Mouse (Mus musculus) stomach, embryonic 14.5 days (tissue): ENCODE data around the gene Prtg. TPM values are rescaled to one million over a fixed set of nuclear protein-coding genes. Genes with fewer than 3 reads are reported as not detected.

ENCODE experiments used
- ATAC-seq: fragments of 200-750 bp; cut with Nextera tagmentation; 2 replicates; pipeline ENCODE4 v1.8.0; 2017; ENCODE audit warnings: low read depth, moderate TSS enrichment; ENCODE audit not compliant: insufficient number of reproducible peaks, insufficient read depth, low FRiP score
- H3K27ac ChIP-seq: fragments of 300-500 bp; sonication (generic); 2 replicates; pipeline ENCODE4 v1.5.1; 2014; ENCODE audit warnings: mild to moderate bottlenecking, low read length, moderate library complexity, mixed read lengths
- H3K27me3 ChIP-seq: fragments of 300-500 bp; sonication (generic); 2 replicates; pipeline ENCODE4 v1.6.1; 2014; ENCODE audit warnings: low read length, control low read depth, mixed read lengths; ENCODE audit not compliant: control insufficient read depth, insufficient read depth
- H3K36me3 ChIP-seq: fragments of 300-500 bp; sonication (generic); 2 replicates; pipeline ENCODE4 v1.6.1; 2014; ENCODE audit warnings: mild to moderate bottlenecking, control low read depth, low read length, moderate library complexity, mixed read lengths; ENCODE audit not compliant: control insufficient read depth, insufficient read depth
- H3K4me1 ChIP-seq: fragments of 300-500 bp; sonication (generic); 2 replicates; pipeline ENCODE4 v1.6.1; 2014; ENCODE audit warnings: low read length, control low read depth, mixed read lengths; ENCODE audit not compliant: control insufficient read depth, insufficient read depth
- H3K4me2 ChIP-seq: fragments of 300-500 bp; sonication (generic); replicated peaks from 2 replicates; pipeline ENCODE4 v1.6.1; 2014; ENCODE audit warnings: low read depth, low read length, control low read depth
- H3K4me3 ChIP-seq: fragments of 300-500 bp; sonication (generic); 2 replicates; pipeline ENCODE4 v1.5.1; 2014; ENCODE audit warnings: low read depth, low read length, control low read depth
- H3K9ac ChIP-seq: fragments of 300-500 bp; sonication (generic); replicated peaks from 2 replicates; pipeline ENCODE4 v1.6.1; 2014; ENCODE audit warnings: low read depth, mild to moderate bottlenecking, control low read depth, low read length, moderate library complexity, mixed read lengths
- H3K9me3 ChIP-seq: fragments of 300-500 bp; sonication (generic); 2 replicates; pipeline ENCODE4 v1.6.1; 2016; ENCODE audit warnings: low read depth, low read length, control low read depth; ENCODE audit not compliant: control insufficient read depth
- WGBS: fragments of 180-500 bp; shearing (Covaris S2); extraction: QIAGEN DNeasy Blood & Tissue Kit; methylation state at CpG from one replicate; pipeline ENCODE4 v1.1.7; 2014; 5-methylcytosine and 5-hydroxymethylcytosine counted together
- polyA plus RNA-seq: library from polyadenylated mRNA; unstranded; fragments of >200 nt; fragmentation: Nextera tagmentation; extraction: Ambion mirVana; gene quantifications from 2 replicates; pipeline ENCODE4 v1.2.1, GENCODE M21; 2014

The Prtg gene
- polyA plus RNA-seq, 1 experiment from 2014 or later = 0.68 TPM

DNA sequence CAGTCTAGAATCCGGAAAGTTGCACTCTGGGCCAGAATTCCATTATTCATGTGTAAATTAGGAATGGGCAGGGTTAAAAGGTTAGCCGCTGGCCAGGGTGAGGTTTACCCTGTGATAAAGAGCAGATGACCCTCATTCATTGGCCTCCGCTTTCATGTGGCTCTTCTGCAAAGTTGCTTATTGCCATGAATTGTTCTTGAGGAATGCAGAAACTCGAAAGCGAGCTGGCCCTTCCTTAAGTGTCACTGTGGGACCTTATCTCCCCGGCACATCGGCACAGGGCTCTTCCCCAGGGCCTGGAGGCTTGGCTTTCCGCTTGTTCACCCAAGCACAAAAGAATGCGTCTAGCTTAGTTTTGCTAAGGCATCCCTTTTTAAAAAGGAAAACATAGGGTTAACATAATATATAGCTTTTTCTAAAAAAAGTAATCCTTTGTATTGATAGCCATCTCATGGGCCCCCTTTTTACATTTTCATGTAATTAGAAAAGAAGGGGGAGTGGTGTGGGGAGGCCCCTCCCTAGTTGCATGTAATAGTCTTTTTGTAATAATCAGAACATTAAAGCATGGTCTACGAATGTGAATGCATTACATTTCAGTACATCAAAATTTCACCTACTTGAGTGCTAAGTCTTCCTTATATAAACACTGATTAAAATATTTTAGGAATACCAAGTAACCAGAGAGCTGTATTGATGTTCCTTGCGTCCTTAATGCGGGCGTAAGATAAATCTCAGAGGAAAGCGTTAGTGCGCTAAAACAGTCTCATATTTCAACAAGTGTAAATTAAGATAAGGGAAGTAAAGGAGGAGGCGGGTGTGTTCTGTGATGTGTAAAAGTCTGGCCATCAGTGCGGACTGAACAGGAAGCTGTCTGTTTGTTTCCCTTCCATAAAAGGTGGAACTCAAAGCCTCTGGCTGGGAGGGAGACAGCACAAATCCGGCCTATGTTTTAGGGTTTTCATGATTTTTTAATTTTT is 6.2 kb downstream of the Prtg start:
- H3K4me2 ChIP-seq = no peak overlapping the region
- no peaks in the 10 kb centered on the region for H3K27me3 ChIP-seq
- H3K36me3 ChIP-seq = no peaks in the 10 kb centered on the region
- no peak for ATAC-seq
- no peak overlapping the region for H3K27ac ChIP-seq
- no peaks in the 10 kb centered on the region for H3K9me3 ChIP-seq
- no peaks in the 10 kb centered on the region; the same call in 1 of the 2 replicates for H3K4me1 ChIP-seq
- no peak overlapping the region for H3K4me3 ChIP-seq
- WGBS = 21% methylated on average over 18 of the region's 18 CpGs
- H3K9ac ChIP-seq = no peak overlapping the region

- no peaks in the 10 kb centered on the region for H3K9me3 ChIP-seq
- no peaks in the 10 kb centered on the region for H3K36me3 ChIP-seq
- WGBS = 24% methylated on average over 4 of the region's 4 CpGs
- no peak overlapping the region for H3K4me3 ChIP-seq
- no peak overlapping the region for H3K9ac ChIP-seq
- H3K27ac ChIP-seq = no peak overlapping the region
- no peak for ATAC-seq
- H3K4me1 ChIP-seq = peaks cover 9% of the 10 kb centered on the region; the same call in 1 of the 2 replicates
- no peaks in the 10 kb centered on the region for H3K27me3 ChIP-seq
- no peak overlapping the region for H3K4me2 ChIP-seq
Measured at GRCm38 (mm10) chr9:72825511-72825910, 18.8 kb downstream of the Prtg start.

GRCm38 (mm10) chr9:72825976-72826375 is 19.3 kb downstream of the Prtg start:
- ATAC-seq = no peak
- Histone ChIP-seq H3K4me1 (peaks cover 9% of the 10 kb centered on the region; the same call in 1 of the 2 replicates), H3K9ac (no peak overlapping the region), H3K27me3 (no peaks in the 10 kb centered on the region), H3K4me2 (no peak overlapping the region), H3K4me3 (no peak overlapping the region), H3K9me3 (no peaks in the 10 kb centered on the region), H3K27ac (no peak overlapping the region), H3K36me3 (no peaks in the 10 kb centered on the region)
- 9% methylated on average over 3 of the region's 3 CpGs for WGBS

- no peak overlapping the region for H3K4me2 ChIP-seq
- H3K9me3 ChIP-seq = no peaks in the 10 kb centered on the region
- H3K4me3 ChIP-seq = no peak overlapping the region
- H3K27ac ChIP-seq = peak overlapping the region; percentile 22; the same call in 1 of the 2 replicates
- no peaks in the 10 kb centered on the region for H3K27me3 ChIP-seq
- H3K9ac ChIP-seq = no peak overlapping the region
- H3K36me3 ChIP-seq = no peaks in the 10 kb centered on the region
- WGBS = 45% methylated on average over 5 of the region's 5 CpGs
- H3K4me1 ChIP-seq = peaks cover 9% of the 10 kb centered on the region; the same call in 1 of the 2 replicates
- ATAC-seq = no peak
Measured at GRCm38 (mm10) chr9:72828616-72829257, 22.1 kb downstream of the Prtg start.

GRCm38 (mm10) chr9:72833992-72834696 is 27.5 kb downstream of the Prtg start:
- 26% methylated on average over 10 of the region's 10 CpGs for WGBS
- no peak overlapping the region for H3K9ac ChIP-seq
- no peaks in the 10 kb centered on the region for H3K36me3 ChIP-seq
- H3K4me1 ChIP-seq = peaks cover 25% of the 10 kb centered on the region
- no peaks in the 10 kb centered on the region for H3K27me3 ChIP-seq
- no peaks in the 10 kb centered on the region for H3K9me3 ChIP-seq
- ATAC-seq = no peak
- H3K4me2 ChIP-seq = no peak overlapping the region
- no peak overlapping the region for H3K27ac ChIP-seq
- H3K4me3 ChIP-seq = no peak overlapping the region

DNA sequence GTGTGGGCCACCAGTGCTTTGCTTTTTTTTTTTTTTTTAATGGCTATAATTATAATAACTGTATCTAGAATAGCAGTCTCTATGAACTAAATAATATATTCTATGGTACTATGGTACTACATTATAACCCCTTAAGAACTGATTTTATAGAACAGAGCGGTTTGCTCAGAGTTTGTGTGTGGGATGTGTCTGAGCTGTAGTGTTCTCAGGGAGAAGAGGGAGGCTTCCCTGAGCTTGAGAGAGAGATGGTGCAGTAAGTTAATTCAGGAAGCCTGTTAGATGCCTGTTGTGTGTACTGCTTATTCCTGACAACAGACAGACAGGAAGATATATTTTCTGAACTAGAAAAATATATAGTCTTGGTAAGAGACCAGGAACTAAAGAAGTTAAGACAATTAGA is 28.3 kb downstream of the Prtg start:
- WGBS = 73% methylated on average over 1 of the region's 1 CpGs
- no peaks in the 10 kb centered on the region for H3K36me3 ChIP-seq

DNA sequence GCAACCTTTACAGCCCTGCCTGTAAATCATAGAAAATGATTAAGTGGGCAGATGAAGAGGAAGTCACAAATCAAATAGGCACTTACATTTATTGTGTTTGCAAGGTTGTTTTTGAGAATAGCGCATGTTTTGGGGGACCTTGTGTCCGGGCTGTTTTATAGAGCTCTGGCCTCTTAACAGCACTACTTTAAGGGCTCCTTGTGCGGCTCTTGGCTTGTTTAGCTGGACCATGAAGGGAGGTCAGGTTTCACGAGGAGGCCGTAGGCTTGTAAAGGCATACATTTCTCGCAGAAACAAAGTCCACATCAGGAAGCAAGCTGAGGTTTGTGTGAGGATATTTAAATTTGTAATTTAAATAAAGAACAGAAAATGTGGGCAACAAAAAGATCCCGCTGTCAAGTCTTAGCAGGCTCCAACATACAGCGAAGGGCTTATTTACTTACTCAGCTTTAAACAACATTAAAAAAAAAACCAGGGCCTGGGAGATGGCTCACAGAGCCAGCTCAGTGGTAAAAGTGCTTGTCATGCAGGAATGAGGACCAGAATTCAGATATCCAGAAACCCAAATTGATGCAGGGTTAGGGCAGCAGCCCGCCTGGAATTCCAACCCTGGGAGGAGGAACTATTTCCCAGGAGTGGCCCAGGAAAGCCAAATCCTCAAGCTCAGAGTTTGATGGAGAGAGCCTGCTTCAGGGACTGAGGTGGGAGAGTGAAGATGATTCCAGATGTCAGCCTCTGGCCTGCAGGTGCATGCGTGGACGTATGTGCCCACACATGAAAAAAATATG is 30.2 kb downstream of the Prtg start:
- peaks cover 25% of the 10 kb centered on the region for H3K4me1 ChIP-seq
- H3K9me3 ChIP-seq = no peaks in the 10 kb centered on the region
- H3K27ac ChIP-seq = no peak overlapping the region
- H3K9ac ChIP-seq = no peak overlapping the region
- ATAC-seq = no peak
- H3K4me3 ChIP-seq = no peak overlapping the region
- H3K4me2 ChIP-seq = no peak overlapping the region
- H3K36me3 ChIP-seq = no peaks in the 10 kb centered on the region
- no peaks in the 10 kb centered on the region for H3K27me3 ChIP-seq
- WGBS = 43% methylated on average over 11 of the region's 11 CpGs

More for the DNA sequence above, 28.3 kb downstream of the Prtg start:
- H3K9me3 ChIP-seq = no peaks in the 10 kb centered on the region
- H3K4me1 ChIP-seq = peaks cover 25% of the 10 kb centered on the region
- H3K9ac ChIP-seq = no peak overlapping the region
- no peak for ATAC-seq
- no peaks in the 10 kb centered on the region for H3K27me3 ChIP-seq
- H3K27ac ChIP-seq = no peak overlapping the region
- H3K4me2 ChIP-seq = no peak overlapping the region
- H3K4me3 ChIP-seq = no peak overlapping the region
